Mouse (Mus musculus): ENCODE data around the gene Luzp1.

DNA sequence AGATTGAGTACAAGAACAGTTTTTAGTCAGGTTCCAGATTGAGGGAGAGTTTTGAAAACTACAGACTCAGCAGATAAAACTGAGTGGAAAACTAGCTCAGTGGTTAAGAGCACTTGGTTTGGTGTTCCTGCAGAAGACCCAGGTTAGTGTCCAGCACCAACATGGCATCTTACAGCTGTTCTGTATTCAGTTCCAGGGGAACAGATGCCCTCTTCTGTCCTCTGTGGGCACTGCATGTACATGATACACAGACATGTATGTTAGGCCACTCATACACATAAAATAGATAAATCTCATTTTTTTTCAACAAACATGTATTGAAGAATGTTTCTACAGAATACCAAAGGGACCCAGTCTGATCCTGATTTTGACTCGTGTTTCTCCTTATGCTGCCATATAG lies 40.3 kb downstream of the Luzp1 start:
- peak; percentile 36 for TF ChIP-seq CTCF (IDR thresholded peaks at IDR 0.05; ENCODE audit: low read depth)
- no peak for TF ChIP-seq EP300 (IDR thresholded peaks at IDR 0.05; ENCODE audit: low read depth)
